12 mouse cellular contexts compared by ENCODE assay signal in genomic region chr14:62939435-62939834, GRCm38 (mm10). TPM values are rescaled to one million over a fixed set of nuclear protein-coding genes. Genes with fewer than 3 reads are reported as not detected.
A peak's percentile ranks its signal among the peaks of the same experiment; 100 is the strongest.
DNase-seq lines count a peak whose midpoint lies in the region; ATAC-seq and TF ChIP-seq lines count a peak whose summit lies in the region.
"Had no signal": no experiment of that assay in that cellular context is flagged by ENCODE, and none has a peak within 500 bp of the region (broad histone marks: within the 10 kb centered on the region; RNA-seq: fewer than 3 reads in every experiment).

No protein-coding gene starts in this region.

- peaks cover 16% of the 10 kb centered on the region for H3K36me3 ChIP-seq in heart, postnatal 0 days (replicated peaks; ENCODE audit: control insufficient read depth, insufficient read depth, low read length)
- H3K36me3 ChIP-seq in heart, embryonic 11.5 days (ENCODE audit: control insufficient read depth, insufficient read depth, low read length), result peaks cover 8% of the 10 kb centered on the region
- H3K36me3 ChIP-seq in G1E (replicated peaks), result peaks cover 33% of the 10 kb centered on the region
- no peaks in the 10 kb centered on the region for H3K36me3 ChIP-seq in liver, embryonic 14.5 days (replicated peaks; ENCODE audit: control insufficient read depth, insufficient read depth, low read depth)

- 95% methylated on average over 3 of the region's 3 CpGs for WGBS in heart, postnatal 0 days
- whole genome bisulfite sequencing in heart, embryonic 11.5 days (ENCODE audit: insufficient replicate concordance), result 94% methylated on average over 3 of the region's 3 CpGs
- 71% methylated on average over 3 of the region's 3 CpGs for WGBS in liver, embryonic 14.5 days (ENCODE audit: insufficient replicate concordance)

- TF ChIP-seq EP300 in heart, postnatal 0 days (IDR thresholded peaks at IDR 0.05; ENCODE audit: low read depth), result no peak
- no peak for TF ChIP-seq EP300 in liver, embryonic 14.5 days (IDR thresholded peaks at IDR 0.05; ENCODE audit: low read depth)

- 0 out of 2 replicates have a peak, but pooled peaks cover 7% of the 10 kb centered on the region for H3K9me3 ChIP-seq in heart, postnatal 0 days (replicated peaks; ENCODE audit: control insufficient read depth, low read length)
- peaks cover 3% of the 10 kb centered on the region for H3K9me3 ChIP-seq in heart, embryonic 11.5 days (replicated peaks; ENCODE audit: control insufficient read depth, low read length)
- H3K9me3 ChIP-seq in G1E (replicated peaks), result no peaks in the 10 kb centered on the region
- no peaks in the 10 kb centered on the region for H3K9me3 ChIP-seq in liver, embryonic 14.5 days (ENCODE audit: control insufficient read depth, low read length)
- H3K9me3 ChIP-seq: forebrain, embryonic 12.5 days had no signal

- no peak for ATAC-seq in heart, postnatal 0 days (ENCODE audit: insufficient read depth, low read depth)
- no peak for ATAC-seq in heart, embryonic 11.5 days (replicated peaks; ENCODE audit: insufficient number of reproducible peaks, low FRiP score, low TSS enrichment)
- no peak for ATAC-seq in G1E (ENCODE audit: extremely low read depth, insufficient number of reproducible peaks, low FRiP score, poor library complexity, severe bottlenecking)
- no peak for ATAC-seq in liver, embryonic 14.5 days (ENCODE audit: insufficient read depth)

- H3K27ac ChIP-seq in heart, postnatal 0 days (ENCODE audit: low read depth), result no peak overlapping the region
- H3K27ac ChIP-seq in heart, embryonic 11.5 days (ENCODE audit: low read depth, low read length), result no peak overlapping the region
- H3K27ac ChIP-seq in liver, embryonic 14.5 days, result no peak overlapping the region
- H3K27ac ChIP-seq: forebrain, embryonic 12.5 days had no signal

- H3K4me2 ChIP-seq in heart, postnatal 0 days (ENCODE audit: low read depth, low read length), result no peak overlapping the region
- H3K4me2 ChIP-seq in heart, embryonic 11.5 days, result no peak overlapping the region
- H3K4me2 ChIP-seq in liver, embryonic 14.5 days (ENCODE audit: low read depth), result no peak overlapping the region
- H3K4me2 ChIP-seq: forebrain, embryonic 12.5 days had no signal

- peak; percentile 32 for TF ChIP-seq CTCF in heart, postnatal 0 days (IDR thresholded peaks at IDR 0.05; ENCODE audit: low read depth)
- TF ChIP-seq CTCF in G1E (IDR thresholded peaks at IDR 0.05; ENCODE audit: low read depth, low read length), result peak; percentile 12; the same call in 1 of the 2 replicates
- TF ChIP-seq CTCF in liver, embryonic 14.5 days (IDR thresholded peaks at IDR 0.05; ENCODE audit: low read depth), result peak; percentile 58

- no peaks in the 10 kb centered on the region for H3K27me3 ChIP-seq in heart, postnatal 0 days (ENCODE audit: control insufficient read depth, insufficient read depth, low read length)
- H3K27me3 ChIP-seq in heart, embryonic 11.5 days (ENCODE audit: control insufficient read depth, insufficient read depth, low read length), result no peaks in the 10 kb centered on the region
- no peaks in the 10 kb centered on the region for H3K27me3 ChIP-seq in G1E (ENCODE audit: insufficient read depth, low read length)
- no peaks in the 10 kb centered on the region for H3K27me3 ChIP-seq in liver, embryonic 14.5 days (ENCODE audit: control insufficient read depth, insufficient read depth, low read length)
- H3K27me3 ChIP-seq: forebrain, embryonic 12.5 days had no signal

- no peak for DNase-seq in heart, postnatal 0 days (ENCODE audit: low spot score)
- DNase-seq in retina, embryonic 14.5 days (ENCODE audit: low spot score), result peak; percentile 15
- no peak for DNase-seq in retina, postnatal 1 day
- DNase-seq in G1E (ENCODE audit: low spot score), result no peak
- DNase-seq in liver, embryonic 14.5 days (ENCODE audit: low read depth in 3 of 3, low spot score in 3 of 3), result no peak
- DNase-seq in gastrocnemius, postnatal 25 days, result no peak
- no peak for DNase-seq in adipocyte (ENCODE audit: low spot score)

- H3K4me1 ChIP-seq in heart, postnatal 0 days (ENCODE audit: control insufficient read depth, insufficient read depth), result no peaks in the 10 kb centered on the region
- H3K4me1 ChIP-seq in heart, embryonic 11.5 days (ENCODE audit: control insufficient read depth, insufficient read depth, low read length), result no peaks in the 10 kb centered on the region
- H3K4me1 ChIP-seq in G1E (ENCODE audit: insufficient read depth, low read depth, low read length), result 0 out of 2 replicates have a peak, but pooled peaks cover 5% of the 10 kb centered on the region
- H3K4me1 ChIP-seq in liver, embryonic 14.5 days (replicated peaks; ENCODE audit: control insufficient read depth in 2 of 2, insufficient read depth in 2 of 2, low read length in 1 of 2), result no peaks in the 10 kb centered on the region
- H3K4me1 ChIP-seq: forebrain, embryonic 12.5 days had no signal

- no peak overlapping the region for H3K9ac ChIP-seq in heart, postnatal 0 days (replicated peaks; ENCODE audit: low read depth, low read length)
- H3K9ac ChIP-seq in heart, embryonic 11.5 days (ENCODE audit: low read depth, low read length), result no peak overlapping the region
- no peak overlapping the region for H3K9ac ChIP-seq in liver, embryonic 14.5 days (replicated peaks)
- H3K9ac ChIP-seq: forebrain, embryonic 12.5 days had no signal

- no peak overlapping the region for H3K4me3 ChIP-seq in heart, postnatal 0 days (ENCODE audit: low read depth, low read length)
- H3K4me3 ChIP-seq in heart, embryonic 11.5 days (ENCODE audit: low read depth, low read length), result no peak overlapping the region
- no peak overlapping the region for H3K4me3 ChIP-seq in G1E (ENCODE audit: low read depth, low read length)
- no peak overlapping the region for H3K4me3 ChIP-seq in liver, embryonic 14.5 days (ENCODE audit: insufficient read depth in 1 of 2, low read depth in 2 of 2, low read length in 2 of 2)
- H3K4me3 ChIP-seq: forebrain, embryonic 12.5 days had no signal

RNA-seq across cellular contexts. Expression of gene Defb48, which starts 44.9 kb away (rescaled TPM):
- total RNA-seq in heart, postnatal 0 days (2014; rRNA removed; ENCODE audit: low replicate concordance), result not detected in 2 replicates
- polyA plus RNA-seq in heart, postnatal 0 days (2015; fragmentation: Nextera tagmentation; extraction: Ambion mirVana), result not detected in 2 replicates
- not detected in 2 replicates for polyA plus RNA-seq in heart, embryonic 11.5 days (2014; fragmentation: Nextera tagmentation; extraction: Ambion mirVana)
- not detected in 2 replicates for total RNA-seq in G1E (2014; fragmentation: Nextera tagmentation)
- total RNA-seq in G1E (2017), result not detected in 2 replicates
- not detected in 2 replicates for polyA plus RNA-seq in G1E (2012)
- not detected in 2 replicates for polyA plus RNA-seq in liver, embryonic 14.5 days (2012; rRNA removed)
- not detected in 2 replicates for polyA plus RNA-seq in liver, embryonic 14.5 days (2014; fragmentation: Nextera tagmentation; extraction: Ambion mirVana)
- not detected for total RNA-seq in gastrocnemius, postnatal 25 days (2021)
- total RNA-seq: granulocyte monocyte progenitor cell, adult 5-6 weeks; layer of hippocampus, postnatal 10 days had no signal
- polyA plus RNA-seq: forebrain, embryonic 12.5 days; liver, embryonic 16.5 days had no signal

RNA-seq across cellular contexts. Expression of gene Defb47, which starts 58.4 kb away (rescaled TPM):
- not detected in 2 replicates for total RNA-seq in heart, postnatal 0 days (2014; rRNA removed; ENCODE audit: low replicate concordance)
- not detected in 2 replicates for polyA plus RNA-seq in heart, postnatal 0 days (2015; fragmentation: Nextera tagmentation; extraction: Ambion mirVana)
- not detected in 2 replicates for polyA plus RNA-seq in heart, embryonic 11.5 days (2014; fragmentation: Nextera tagmentation; extraction: Ambion mirVana)
- total RNA-seq in G1E (2014; fragmentation: Nextera tagmentation) (not detected in 2 replicates), G1E (2017) (not detected in 2 replicates)
- not detected in 2 replicates for polyA plus RNA-seq in G1E (2012)
- not detected in 2 replicates for polyA plus RNA-seq in liver, embryonic 14.5 days (2012; rRNA removed)
- polyA plus RNA-seq in liver, embryonic 14.5 days (2014; fragmentation: Nextera tagmentation; extraction: Ambion mirVana), result not detected in 2 replicates
- not detected for total RNA-seq in gastrocnemius, postnatal 25 days (2021)
- total RNA-seq: granulocyte monocyte progenitor cell, adult 5-6 weeks; layer of hippocampus, postnatal 10 days had no signal
- polyA plus RNA-seq: forebrain, embryonic 12.5 days; liver, embryonic 16.5 days had no signal
